Mouse (Mus musculus) liver, embryonic 14.5 days (tissue): Measurements from ENCODE around the gene Txk.

Experiments used
- CTCF ChIP-seq: IDR thresholded peaks from 2 replicates; pipeline ENCODE4 v1.5.1; 2016; ENCODE audit warnings: antibody characterized with exemption, low read depth, control low read depth
- EP300 ChIP-seq: IDR thresholded peaks from 2 replicates; pipeline ENCODE4 v1.6.1; 2016; ENCODE audit warnings: antibody characterized with exemption, low read depth

- TF ChIP-seq CTCF (no peak), EP300 (no peak)
These were observed 9.2 kb upstream of the Txk start for GRCm38 (mm10) chr5:72761758-72762157.
